Mouse (Mus musculus) urinary bladder, adult 2 months (tissue): ENCODE data around the gene Slc28a1. TPM values are rescaled to one million over a fixed set of nuclear protein-coding genes. Genes with fewer than 3 reads are reported as not detected.
"Not testable (repeated sequence)": the region's sequence is repeated elsewhere in the genome, so short reads cannot be mapped to it uniquely, and the experiment has no call there.

ENCODE experiments used
- DNase-seq: peaks from one replicate; pipeline ENCODE4 v3.0.0; 2022; ENCODE audit warnings: low spot score
- polyA plus RNA-seq: library from polyadenylated mRNA; depleted of rRNA; stranded (reverse); fragments of >200 nt; gene quantifications from 2 replicates; pipeline ENCODE4 v1.2.3, GENCODE M21; 2012

Slc28a1 gene
- polyA plus RNA-seq, 1 experiment: 0.01 TPM

DNA sequence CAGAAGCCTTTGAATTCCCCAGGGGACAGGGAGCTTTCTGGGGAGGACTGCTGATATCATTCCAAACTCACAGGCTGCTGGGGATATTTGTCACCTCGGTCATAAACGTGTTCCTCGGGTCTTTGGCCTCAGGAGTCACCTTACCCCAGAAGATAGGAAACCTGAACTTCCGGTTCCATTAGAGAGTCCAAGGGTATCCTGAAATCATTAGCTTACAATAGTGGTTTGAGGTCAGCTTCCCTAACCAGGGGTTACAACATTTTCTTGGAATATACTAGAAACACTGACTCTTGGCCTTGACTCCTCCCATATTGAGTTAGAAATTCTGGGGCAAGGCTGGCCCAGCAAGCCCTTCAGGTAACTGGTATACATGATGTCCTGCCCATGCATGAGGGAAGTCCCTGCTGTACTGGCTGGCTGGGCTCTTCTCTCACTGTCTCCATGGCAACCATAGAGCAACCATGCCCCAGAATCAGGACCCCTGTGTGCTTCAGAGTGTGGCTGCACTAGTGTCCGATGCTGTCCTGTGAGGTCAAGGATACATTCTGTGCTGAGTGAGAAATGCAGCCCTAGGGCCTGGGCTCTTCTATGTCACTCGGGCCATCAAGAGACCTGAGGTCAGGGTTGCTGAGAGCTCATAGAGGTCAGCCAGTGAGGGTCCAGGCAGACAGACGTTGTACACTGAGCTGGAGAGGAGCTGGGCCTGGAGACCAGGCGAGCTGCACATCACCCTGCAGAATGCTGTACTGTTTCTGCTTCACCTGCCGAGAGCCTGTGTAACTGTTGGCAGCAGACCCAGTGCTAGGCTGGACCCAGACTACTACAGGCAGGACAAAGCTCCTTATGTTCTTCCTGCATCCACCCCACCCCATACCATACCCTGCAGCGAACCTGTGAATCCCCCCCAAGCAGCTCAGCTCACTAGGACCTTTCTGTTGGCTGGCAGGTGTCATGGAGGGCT, 10.9 kb downstream of the Slc28a1 start:
- no peak for DNase-seq

DNA sequence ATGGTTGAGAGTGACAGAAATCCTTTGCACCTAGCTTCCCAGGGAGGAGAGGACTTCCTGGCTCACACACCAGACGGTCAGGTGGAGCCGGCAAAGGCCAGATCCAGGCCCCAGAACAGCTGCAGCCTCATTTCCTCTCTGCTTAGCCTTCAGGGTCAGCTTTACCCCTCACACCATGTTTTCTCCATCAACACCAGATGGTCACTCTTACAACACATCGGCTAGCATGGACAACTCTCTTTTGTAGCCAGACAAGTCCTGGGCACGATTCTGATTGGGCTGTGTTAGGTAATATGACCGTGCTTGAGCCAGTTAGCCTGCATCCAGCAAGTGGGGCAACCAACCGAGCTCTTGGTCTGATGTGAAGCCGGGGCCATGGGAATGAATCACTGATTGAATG, 17.3 kb downstream of the Slc28a1 start:
- DNase-seq: no peak

DNA sequence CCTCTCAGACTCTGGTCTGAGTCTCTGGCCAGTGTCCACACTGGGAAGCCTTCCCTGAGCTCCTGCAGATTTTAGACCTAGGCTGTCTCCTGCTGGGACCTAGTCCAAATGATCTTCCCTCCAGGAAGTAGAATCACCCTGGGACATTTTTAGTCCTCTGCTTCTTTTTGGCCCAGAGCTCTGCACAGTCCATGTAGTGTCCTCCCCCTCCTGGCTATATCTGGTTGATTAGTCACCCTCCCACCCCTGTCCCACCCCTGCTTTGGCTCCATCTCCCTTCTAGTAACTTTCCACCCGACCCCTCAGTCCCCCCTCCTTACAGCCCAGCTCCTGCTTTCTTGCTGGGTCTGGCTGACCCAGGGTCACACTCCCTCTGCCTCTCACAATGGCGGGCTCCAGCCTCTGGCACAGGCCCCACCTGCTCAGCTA, 18.3 kb downstream of the Slc28a1 start:
- no peak for DNase-seq

DNA sequence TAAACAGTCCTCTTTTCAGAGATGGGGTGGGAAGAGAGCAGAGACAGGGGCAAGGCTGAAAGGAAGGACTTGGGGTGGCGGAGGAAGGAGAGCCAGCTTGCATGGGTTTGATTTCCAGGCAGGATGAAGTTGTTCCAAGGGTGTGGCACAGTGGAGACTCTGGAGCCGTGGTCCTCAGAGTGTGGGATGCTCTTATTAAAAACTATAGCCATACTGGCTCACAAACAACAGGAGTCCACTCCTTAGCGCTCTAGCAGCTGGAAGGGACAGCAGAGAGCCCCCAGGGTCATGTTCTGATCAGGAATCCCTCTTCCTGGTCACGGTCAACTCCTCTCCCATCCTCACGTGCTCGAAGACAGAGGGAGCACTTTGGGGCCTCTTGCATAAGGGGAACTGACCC, 18.8 kb downstream of the Slc28a1 start:
- DNase-seq: no peak

DNA sequence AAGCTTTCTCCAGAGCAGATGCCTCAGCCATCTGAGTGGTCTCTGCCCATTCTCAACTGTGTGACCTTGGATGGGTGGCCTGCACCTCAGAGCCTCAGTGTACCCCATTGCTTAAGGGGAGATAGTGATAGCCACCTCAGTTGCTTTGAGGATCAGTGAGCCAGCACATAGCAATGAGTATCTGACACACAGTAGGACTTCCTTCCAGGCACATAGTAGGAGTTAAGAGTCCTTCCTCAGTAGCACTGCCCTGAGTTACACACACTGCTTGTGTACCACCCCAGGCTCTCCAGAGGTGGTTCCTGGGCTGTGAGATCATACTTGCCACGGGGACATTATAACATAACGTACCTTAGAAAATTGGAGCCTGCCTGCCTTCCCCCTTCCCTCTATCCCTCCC, 19.3 kb downstream of the Slc28a1 start:
- DNase-seq: no peak

DNA sequence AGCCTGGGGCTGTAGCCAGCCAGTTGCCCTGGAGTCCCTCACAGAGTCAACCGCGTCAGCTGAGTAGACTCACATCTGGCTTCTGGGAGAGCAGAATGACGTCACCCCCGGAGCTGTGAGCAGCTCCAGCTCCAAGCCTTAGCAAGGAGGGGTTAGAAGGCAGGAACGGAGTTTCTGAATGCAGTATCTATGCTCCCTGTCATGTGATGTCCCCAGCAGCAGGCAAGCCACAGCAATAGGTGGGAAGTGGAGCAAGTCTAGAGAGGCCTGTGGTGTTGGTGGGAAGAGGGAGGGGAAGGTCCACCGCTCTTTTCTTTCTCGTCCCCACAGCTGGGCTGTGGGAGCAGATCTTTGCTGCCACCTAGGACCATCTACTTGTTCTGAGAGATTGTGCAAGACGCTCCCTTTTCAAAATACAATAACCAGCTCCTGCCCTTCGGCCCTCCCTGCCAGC, 20.0 kb downstream of the Slc28a1 start:
- DNase-seq: no peak

DNA sequence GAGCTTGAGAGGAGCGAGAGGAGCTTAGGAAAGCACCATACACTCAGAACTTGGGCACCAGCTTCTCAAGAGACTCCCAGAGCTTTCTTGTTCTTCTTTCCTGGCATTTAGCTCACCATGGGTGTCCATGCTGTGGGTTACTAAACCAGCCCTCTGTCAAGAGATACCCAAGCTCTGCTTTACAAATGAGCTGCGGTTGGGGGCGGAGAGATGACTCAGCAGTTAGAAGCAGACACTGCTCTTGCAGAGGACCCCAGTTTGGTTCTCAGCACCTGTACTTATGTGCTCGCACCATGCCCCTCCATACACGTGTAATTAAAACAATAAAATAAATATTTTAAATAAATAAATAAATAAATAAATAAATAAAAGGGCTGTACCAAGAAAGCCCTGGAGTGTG, 22.7 kb downstream of the Slc28a1 start:
- DNase-seq: no peak

DNA sequence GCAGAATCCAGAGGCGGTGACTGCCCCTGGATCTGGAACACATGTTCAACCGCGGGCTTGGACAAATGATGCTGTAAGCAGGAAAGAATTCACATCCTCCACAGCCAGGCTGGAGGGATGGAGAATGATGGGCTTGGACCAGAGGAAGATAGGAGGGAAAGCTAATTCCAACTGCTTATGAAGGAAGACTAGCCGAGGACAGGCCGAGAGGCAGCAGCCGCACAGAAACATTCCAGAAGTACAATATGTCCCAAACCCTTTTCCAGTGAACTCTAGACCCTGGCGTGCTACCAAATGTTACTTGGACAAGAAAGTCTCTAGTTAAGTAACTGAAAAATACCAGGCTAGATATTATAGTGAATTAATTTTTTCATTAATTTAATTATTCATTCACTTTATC, 24.5 kb downstream of the Slc28a1 start:
- no peak for DNase-seq

DNA sequence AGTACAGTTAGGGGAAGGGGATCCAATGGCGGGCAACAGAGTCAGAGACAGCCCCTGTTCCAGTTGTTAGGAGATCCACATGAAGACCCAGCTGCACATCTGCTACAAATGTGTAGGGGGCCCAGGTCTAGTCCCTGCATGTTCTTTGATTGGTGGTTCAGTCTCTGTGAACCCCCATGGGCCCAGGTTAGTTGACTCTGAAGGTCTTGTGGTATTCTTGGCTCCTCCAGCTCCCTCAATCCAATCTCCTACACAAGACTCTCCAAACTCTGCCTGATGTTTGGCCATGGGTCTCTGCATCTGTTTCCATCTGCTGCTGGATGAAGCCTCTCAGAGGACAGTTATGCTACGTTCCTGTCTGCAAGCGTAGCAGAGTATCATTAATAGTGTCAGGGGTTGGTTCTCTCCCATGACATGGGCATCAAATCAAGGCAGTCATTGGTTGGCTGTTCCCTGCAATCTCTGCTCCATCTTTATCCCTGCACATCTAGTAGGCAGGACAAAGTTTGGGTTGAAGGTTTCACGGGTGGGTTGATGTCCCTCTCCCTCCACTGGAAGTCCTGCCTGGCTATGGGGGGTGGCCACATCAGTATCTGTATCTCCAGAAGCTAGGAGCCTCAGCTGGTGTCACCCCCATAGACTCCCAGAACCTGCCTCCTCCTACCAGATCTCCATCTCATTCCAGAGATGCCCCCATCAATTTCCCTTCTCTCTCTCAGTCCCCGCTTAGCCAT, 25.2 kb downstream of the Slc28a1 start:
- DNase-seq: no peak

DNA sequence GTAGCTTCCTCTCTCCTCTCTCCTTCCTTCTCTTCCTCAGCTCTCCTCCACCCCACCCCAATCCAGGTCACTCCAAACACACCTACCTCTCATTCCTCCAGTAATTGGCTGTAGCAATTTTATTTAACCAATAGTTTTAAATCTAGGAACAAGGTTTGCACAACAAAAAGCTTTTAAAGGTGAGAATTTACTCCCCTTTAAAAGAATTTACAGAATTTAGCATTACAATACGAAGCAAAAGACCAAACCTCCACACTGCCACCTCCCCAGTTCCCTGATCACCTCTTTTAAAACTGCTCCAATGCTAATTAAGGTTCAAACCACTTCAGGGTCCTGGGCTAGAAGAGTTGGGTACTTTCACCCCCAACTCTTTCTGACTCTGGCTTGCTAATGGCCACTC, 26.9 kb downstream of the Slc28a1 start:
- no peak for DNase-seq

DNA sequence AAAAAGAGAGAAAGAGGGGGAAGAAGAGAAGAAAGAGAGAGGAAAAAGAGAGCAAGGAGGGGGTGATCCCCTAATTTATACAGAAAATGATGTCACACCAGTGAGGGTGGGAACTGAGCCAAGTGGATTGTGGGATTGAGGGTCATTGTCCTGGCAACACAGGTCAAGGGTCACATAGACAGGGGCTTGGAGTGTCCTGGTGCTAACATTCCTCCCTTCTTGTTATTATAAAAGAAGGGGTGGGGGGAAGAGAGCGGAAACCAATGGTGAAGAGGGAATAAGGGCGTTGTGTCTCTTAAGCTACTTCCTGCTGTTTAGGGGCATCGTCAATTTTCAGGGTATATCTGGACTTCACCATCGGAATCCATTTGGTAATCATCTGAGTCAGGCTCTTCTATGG, 28.5 kb downstream of the Slc28a1 start:
- not testable (repeated sequence) for DNase-seq

DNA sequence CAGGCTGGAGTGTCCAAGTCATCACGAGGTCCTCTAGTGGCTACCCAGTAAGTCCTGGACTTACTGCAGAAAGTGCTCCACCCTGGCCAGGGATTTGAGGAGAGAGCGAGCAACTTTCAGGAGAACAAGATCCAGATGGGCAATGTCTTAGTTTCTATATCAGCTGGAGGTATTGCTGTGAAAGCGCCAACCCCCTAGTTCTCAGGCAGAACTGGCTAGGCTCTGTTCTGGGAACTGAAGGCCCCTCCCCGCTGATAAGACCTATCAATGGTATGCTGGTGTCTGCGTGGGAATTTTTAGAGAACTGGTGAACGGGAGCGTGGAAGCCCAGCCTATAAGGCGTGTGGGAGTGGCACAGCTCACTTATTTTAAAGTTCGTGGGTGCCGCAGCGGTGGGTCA, 35.2 kb downstream of the Slc28a1 start:
- DNase-seq: no peak

DNA sequence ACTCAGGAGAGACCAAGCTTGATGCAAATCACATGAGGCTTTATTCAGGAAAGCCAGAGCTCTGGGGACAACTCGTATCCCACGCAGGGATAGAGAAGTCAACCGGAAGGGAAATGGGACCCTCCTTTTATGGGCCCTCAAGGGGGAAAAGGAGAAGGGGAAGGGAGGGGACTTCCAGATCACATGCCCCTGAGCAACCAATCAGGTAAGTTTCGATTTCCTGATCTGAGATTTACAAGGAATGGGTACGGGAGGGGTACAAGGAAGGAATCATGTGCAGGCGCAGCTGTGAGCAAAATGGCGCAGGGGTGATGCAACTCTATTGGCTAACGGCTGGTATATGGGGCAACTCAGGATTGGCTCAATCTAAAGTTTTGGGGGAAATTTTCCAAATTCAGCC, 36.6 kb downstream of the Slc28a1 start:
- no peak for DNase-seq

DNA sequence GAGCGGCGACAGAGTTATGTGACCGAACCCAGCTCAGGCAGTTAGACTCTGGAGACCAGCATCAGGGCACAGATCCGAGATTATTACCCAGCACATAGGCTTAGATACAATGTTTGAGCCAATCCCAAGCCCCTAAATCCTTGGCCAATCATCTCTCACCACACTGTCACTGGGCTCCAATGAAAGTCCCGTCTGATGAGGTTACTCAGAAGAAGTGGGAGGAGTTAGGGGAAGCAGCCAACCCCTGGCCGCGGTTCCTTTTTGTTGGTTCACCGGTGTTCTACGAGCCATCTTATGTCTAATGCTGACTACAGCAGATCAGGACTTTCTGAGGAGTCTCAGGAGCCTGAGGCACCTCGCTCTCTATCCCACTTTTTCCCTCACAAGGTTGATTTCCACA, 37.7 kb downstream of the Slc28a1 start:
- DNase-seq: no peak

DNA sequence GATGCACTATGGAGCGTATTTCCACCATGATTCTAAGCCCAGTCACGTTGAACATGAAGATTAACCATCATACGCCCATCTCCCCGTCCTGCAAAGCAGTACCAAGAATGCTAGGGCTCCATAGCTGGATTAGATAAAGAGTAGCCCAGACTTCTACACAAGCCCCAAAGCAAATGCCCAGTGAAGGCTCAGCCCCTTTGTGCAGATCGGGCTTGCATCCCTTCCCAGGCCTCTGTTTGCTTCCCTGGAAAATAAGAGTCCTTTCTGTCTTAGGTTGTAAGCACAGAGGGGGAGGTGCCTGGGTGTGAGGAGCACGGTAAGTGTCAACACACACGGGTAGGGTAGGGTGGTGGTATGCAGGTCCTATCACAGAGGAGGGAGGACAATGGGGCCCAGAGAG, 38.2 kb downstream of the Slc28a1 start:
- DNase-seq: no peak

DNA sequence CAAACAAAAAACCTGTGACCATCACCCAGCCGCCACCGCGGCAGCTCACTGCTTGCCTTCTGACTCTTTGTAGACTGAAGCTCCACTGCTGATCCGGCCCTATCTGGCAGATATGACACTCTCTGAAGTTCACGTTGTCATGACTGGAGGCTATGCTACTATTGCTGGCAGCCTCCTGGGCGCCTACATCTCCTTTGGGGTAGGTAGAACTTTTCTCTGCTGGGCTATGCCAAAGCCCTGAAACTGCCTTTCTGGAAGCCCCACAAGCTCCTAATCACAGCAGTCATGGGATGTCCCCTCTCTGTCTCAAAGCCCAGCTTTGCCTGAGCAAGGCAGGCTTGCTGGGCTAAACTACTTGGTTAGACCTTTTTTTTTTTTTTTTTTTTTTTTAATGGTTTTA, 38.7 kb downstream of the Slc28a1 start:
- no peak for DNase-seq

DNA sequence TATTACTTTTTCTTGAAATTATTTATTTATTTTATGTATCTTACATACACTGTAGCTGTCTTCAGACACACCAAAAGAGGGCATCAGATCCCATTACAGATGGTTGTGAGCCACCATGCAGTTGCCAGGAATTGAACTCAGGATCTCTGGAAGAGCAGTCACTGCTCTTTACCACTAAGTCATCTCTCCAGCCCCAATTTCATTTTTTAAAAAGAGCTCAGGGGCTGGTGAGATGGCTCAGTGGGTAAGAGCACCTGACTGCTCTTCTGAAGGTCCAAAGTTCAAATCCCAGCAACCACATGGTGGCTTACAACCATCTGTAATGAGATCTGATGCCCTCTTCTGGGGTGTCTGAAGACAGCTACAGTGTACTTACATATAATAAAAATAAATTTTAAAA, 39.6 kb downstream of the Slc28a1 start:
- DNase-seq: not testable (repeated sequence)

DNA sequence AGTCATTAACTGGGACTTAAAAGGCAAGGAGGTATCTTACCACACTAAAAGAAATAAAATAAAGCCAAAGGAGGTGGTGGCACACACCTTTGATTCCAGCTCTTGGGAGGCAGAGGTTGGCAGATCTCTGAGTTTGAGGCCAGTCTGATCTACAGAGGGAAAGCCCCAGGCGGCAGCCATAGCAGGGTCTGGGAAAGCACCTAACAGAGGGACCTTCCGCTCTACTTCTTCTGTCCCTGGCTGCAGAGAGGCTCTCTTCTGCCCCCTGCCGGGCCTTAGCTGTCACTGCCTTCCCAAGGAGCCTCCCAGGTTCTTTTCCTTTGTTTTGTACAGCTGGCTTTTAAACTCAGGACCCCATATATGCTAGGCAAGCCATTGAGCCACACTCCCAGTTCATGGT, 40.4 kb downstream of the Slc28a1 start:
- no peak for DNase-seq

DNA sequence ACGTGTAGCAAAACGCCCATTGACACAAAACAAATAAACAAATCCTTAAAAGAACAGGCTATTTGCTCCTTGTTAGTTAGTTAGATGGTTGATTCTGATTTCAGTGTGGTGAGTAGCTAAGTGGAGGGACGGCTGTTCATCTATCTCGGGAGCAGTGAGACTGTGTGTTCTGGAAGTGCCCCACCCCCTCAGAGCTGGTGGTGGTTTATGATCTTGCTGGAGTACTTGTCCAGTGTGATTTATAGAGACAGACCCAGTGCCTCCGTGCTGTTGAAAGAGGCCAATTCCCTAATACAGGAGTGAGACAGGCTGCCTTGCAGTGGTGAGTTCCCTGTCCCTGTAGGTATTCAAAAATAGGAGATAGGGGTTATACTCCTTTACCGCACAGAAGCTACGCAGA, 44.3 kb downstream of the Slc28a1 start:
- no peak for DNase-seq

DNA sequence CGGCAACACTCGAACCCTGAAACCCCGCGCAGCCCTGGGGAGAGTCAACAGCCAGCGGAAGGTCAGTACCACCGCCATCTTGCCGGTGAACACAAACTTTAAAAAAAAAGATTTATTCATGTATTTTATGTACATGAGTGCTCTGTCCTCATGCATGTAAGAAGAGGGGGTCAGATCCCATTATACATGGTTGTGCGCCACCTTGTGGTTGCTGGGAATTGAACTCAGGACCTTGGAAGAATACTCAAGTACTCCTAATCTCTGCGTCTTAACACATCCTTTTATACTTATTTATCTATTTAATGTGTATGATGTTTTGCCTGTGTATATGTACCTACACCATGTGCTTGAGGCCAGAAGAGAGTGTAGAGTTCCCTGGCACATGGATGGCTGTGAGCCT, 47.1 kb downstream of the Slc28a1 start:
- no peak for DNase-seq

DNA sequence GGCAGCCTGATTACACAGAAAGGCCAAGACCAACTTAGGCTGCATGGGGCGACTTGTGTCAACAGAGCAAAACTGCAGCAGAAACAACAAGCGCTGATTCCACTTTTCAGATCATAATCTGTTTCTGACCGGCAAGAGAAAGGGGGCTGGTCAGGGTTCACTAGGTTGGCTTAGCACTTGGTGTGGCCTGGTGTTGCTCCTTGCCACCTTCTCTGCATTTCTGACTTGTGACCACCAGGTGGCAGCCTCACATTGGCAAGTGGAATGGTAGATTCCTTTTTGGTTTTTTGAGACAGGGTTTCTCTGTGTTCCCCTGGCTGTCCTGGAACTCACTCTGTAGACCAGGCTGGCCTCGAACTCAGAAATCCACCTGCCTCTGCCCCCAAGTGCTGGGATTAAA, 47.7 kb downstream of the Slc28a1 start:
- peak; percentile 48 for DNase-seq

DNA sequence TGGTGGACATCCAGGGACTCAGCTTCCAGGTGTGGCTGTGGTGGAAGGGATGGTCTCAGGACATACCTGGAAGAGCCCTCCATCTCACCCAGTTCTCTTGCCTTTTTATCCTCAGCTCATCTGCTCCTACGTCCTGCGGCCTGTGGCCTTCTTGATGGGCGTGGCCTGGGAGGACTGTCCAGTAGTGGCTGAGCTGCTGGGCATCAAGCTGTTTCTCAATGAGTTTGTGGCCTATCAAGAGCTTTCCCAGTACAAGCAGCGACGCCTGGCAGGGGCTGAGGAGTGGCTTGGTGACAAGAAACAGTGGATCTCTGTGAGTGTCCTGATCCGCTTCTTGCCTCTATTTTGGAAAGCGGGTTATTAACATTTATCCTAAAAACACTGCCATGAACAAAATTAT, 49.8 kb downstream of the Slc28a1 start:
- no peak for DNase-seq

DNA sequence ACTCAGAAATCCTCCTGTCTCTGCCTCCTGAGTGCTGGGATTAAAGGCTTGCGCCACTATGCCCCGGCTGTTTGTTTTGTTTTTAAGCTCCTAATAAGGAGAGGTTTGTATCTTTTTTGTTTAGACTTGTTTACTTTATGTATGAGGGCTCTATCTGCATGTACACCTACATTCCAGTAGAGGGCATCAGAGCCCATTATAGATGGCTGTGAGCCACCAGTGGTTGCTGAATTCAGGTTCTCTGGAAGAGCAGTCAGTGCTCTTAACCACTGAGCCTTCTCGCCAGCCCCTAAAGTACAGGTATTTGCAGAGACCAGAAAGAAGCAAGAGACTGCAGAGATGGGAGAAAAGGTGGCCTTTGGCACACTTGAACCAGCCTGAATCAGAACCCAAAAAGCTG, 52.5 kb downstream of the Slc28a1 start:
- DNase-seq: no peak
